Mouse (Mus musculus) C2C12 (cell line): ENCODE results near the gene Dppa1.

Source experiments
- CTCF ChIP-seq: IDR thresholded peaks from one replicate; pipeline ENCODE4 v1.5.1; 2011; ENCODE audit not compliant: control insufficient read depth, insufficient read depth, insufficient read length
- MAX ChIP-seq: IDR thresholded peaks from one replicate; pipeline ENCODE4 v1.6.1; 2011; ENCODE audit warnings: mild to moderate bottlenecking, control low read depth

DNA sequence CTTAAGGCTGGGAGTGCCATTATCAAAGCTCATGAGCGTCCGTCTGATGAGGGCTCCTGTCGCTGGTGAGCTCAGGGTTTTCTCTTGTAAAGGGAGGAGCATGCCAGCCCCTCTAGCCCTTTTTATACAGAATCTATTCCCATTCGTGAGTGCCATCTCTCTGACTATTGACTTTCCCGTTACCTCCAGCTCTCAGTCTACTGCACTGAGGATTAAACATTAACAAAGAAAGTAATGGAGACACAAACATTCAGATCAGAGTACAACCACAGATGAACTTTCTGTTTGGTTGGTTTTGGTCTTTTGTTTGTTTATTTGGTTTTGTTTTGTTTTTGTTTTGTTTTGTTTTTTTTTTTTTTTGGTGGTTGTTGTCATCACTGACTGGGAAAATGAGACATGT is 46.3 kb downstream of the Dppa1 start:
- TF ChIP-seq CTCF (no peak), MAX (no peak)
